Mouse (Mus musculus): ENCODE measurements around the gene Negr1.

- TF ChIP-seq CTCF (IDR thresholded peaks at IDR 0.05; ENCODE audit: low read depth) (no peak), EP300 (IDR thresholded peaks at IDR 0.05; ENCODE audit: low read depth) (no peak)
These were observed 1.6 kb upstream of the Negr1 start for GRCm38 (mm10) chr3:156559826-156560471.

Measured in liver, postnatal 0 days (tissue).